Mouse (Mus musculus) CD8-positive naive resting alpha-beta T cell, adult 57 days (primary cell): ENCODE measurements around the gene Comp. TPM values are rescaled to one million over a fixed set of nuclear protein-coding genes. Genes with fewer than 3 reads are reported as not detected.

Experiments
- total RNA-seq: library from RNA; stranded (reverse); gene quantifications from one replicate; pipeline ENCODE4 v1.2.4, GENCODE M21; 2023

The Comp gene
- total RNA-seq: 1.2 TPM

GRCm38 (mm10) chr8:70373397-70374317 is at the start of gene Comp:
Gene Comp (plus strand): TSS chr8:70373558.

GRCm38 (mm10) chr8:70329124-70329834 is 44.1 kb upstream of the Comp start, which contains the start of gene Gdf1:
Gene Gdf1 (plus strand): TSS chr8:70329817.

GRCm38 (mm10) chr8:70353194-70353817 is 20.1 kb upstream of the Comp start, which contains the start of gene Upf1:
Gene Upf1 (minus strand): TSS chr8:70353278.

Other genes starting within 250 kb of the Comp start
- 32.8 TPM for gene Nr2c2ap, start 242.2 kb upstream of the Comp start, total RNA-seq
- gene Rfxank, start 234.4 kb upstream of the Comp start, total RNA-seq: 24.6 TPM
- gene Borcs8, start 234.1 kb upstream of the Comp start, total RNA-seq: 55.0 TPM
- 3.0 TPM for gene Mef2b, start 233.8 kb upstream of the Comp start, total RNA-seq
- gene Tmem161a, start 201.2 kb upstream of the Comp start, total RNA-seq: 41.8 TPM
- 11.4 TPM for gene Slc25a42, start 161.3 kb upstream of the Comp start, total RNA-seq
- gene Sugp2, start 139.3 kb upstream of the Comp start, total RNA-seq: 58.6 TPM
- 11.6 TPM for gene Armc6, start 139.1 kb upstream of the Comp start, total RNA-seq
- 6.5 TPM for gene Homer3, start 90.7 kb upstream of the Comp start, total RNA-seq
- 90.0 TPM for gene Ddx49, start 71.1 kb upstream of the Comp start, total RNA-seq
- gene Cope, start 71.0 kb upstream of the Comp start, total RNA-seq: 103 TPM
- gene Cers1, start 57.8 kb upstream of the Comp start, total RNA-seq: not detected
- gene Gdf1, start 43.7 kb upstream of the Comp start, total RNA-seq: not detected
- 79.1 TPM for gene Upf1, start 20.3 kb upstream of the Comp start, total RNA-seq
- gene Crtc1, start 66.0 kb downstream of the Comp start, total RNA-seq: 21.6 TPM
- gene Klhl26, start 103.4 kb downstream of the Comp start, total RNA-seq: 7.7 TPM
- gene Tmem59l, start 113.8 kb downstream of the Comp start, total RNA-seq: not detected
- gene Crlf1, start 119.6 kb downstream of the Comp start, total RNA-seq: not detected
- 51.6 TPM for gene Rex1bd, start 133.2 kb downstream of the Comp start, total RNA-seq
- gene Uba52, start 137.2 kb downstream of the Comp start, total RNA-seq: 3,862 TPM
- gene Fkbp8, start 154.2 kb downstream of the Comp start, total RNA-seq: 240 TPM
- gene Kxd1, start 154.4 kb downstream of the Comp start, total RNA-seq: 61.7 TPM
- 34.7 TPM for gene Ell, start 165.9 kb downstream of the Comp start, total RNA-seq
- 74.6 TPM for gene Isyna1, start 220.8 kb downstream of the Comp start, total RNA-seq
- gene Ssbp4, start 235.3 kb downstream of the Comp start, total RNA-seq: 116 TPM
- gene Lrrc25, start 242.6 kb downstream of the Comp start, total RNA-seq: 1.8 TPM